Mouse (Mus musculus) thymus, adult 2 months (tissue): Measurements from ENCODE around the gene Tgfa. TPM values are rescaled to one million over a fixed set of nuclear protein-coding genes. Genes with fewer than 3 reads are reported as not detected.

ENCODE experiments used
- DNase-seq: peaks from one replicate; pipeline ENCODE4 v3.0.0; 2021
- H3K27ac ChIP-seq: fragments of 200-500 bp; 2 replicates; pipeline ENCODE4 v1.5.1; 2012; ENCODE audit warnings: low read length, control low read depth; ENCODE audit not compliant: control insufficient read depth, insufficient read depth
- H3K27me3 ChIP-seq: fragments of 200-500 bp; 2 replicates; pipeline ENCODE4 v1.6.1; 2012; ENCODE audit warnings: mild to moderate bottlenecking, low read length, moderate library complexity, mixed read lengths; ENCODE audit not compliant: control insufficient read depth, insufficient read depth
- H3K36me3 ChIP-seq: fragments of 200-500 bp; 2 replicates; pipeline ENCODE4 v1.6.1; 2012; ENCODE audit warnings: mild to moderate bottlenecking, low read length, moderate library complexity; ENCODE audit not compliant: control insufficient read depth, insufficient read depth
- H3K4me1 ChIP-seq: fragments of 200-500 bp; replicated peaks from 2 replicates; pipeline ENCODE4 v1.6.1; 2012; ENCODE audit warnings: low read length; ENCODE audit not compliant: control insufficient read depth, insufficient read depth
- H3K4me3 ChIP-seq: fragments of 200-500 bp; 2 replicates; pipeline ENCODE4 v1.5.1; 2012; ENCODE audit warnings: mild to moderate bottlenecking, low read length, control low read depth, moderate library complexity; ENCODE audit not compliant: control insufficient read depth, insufficient read depth
- CTCF ChIP-seq: fragments of 200-500 bp; IDR thresholded peaks from 2 replicates; pipeline ENCODE4 v1.5.1; 2012; ENCODE audit warnings: mild to moderate bottlenecking, control low read depth, low read length, moderate library complexity, borderline replicate concordance; ENCODE audit not compliant: control insufficient read depth, poor library complexity, insufficient read depth; ENCODE audit errors: extremely low read depth
- POLR2A ChIP-seq: fragments of 200-500 bp; IDR thresholded peaks from 2 replicates; pipeline ENCODE4 v1.6.1; 2012; ENCODE audit warnings: mild to moderate bottlenecking, low read length, control low read depth, moderate library complexity; ENCODE audit not compliant: control insufficient read depth, poor library complexity, insufficient read depth; ENCODE audit errors: extremely low read depth
- WGBS: fragments of 180-500 bp; shearing (Covaris S2); methylation state at CpG from one replicate; pipeline ENCODE4 v1.1.7; 2018; 5-methylcytosine and 5-hydroxymethylcytosine counted together
- polyA plus RNA-seq: library from polyadenylated mRNA; depleted of rRNA; stranded (reverse); fragments of >200 nt; gene quantifications from 2 replicates; pipeline ENCODE4 v1.2.3, GENCODE M21; 2012; rRNA removed

Gene Tgfa
- polyA plus RNA-seq = 0.84 and 2.1 TPM in 2 replicates

- H3K4me3 ChIP-seq = peak within 1 kb of the TSS; percentile 34
- peaks cover 12% of the 10 kb centered on the region for H3K27me3 ChIP-seq
- TF ChIP-seq POLR2A = no peak
- 0 out of 2 replicates have a peak, but pooled peaks have one; percentile 1 for TF ChIP-seq CTCF
- no peak within 1 kb of the TSS for H3K27ac ChIP-seq
- H3K36me3 ChIP-seq = no peaks in the 10 kb centered on the region
- WGBS = 1% methylated on average over 93 of the region's 97 CpGs
- peak; percentile 9 for DNase-seq
- H3K4me1 ChIP-seq = peaks cover 7% of the 10 kb centered on the region; the same call in 1 of the 2 replicates
Observed at GRCm38 (mm10) chr6:86194941-86195932, at the start of gene Tgfa. Gene Tgfa (plus strand): TSS chr6:86195223.

- no peak for DNase-seq
- TF ChIP-seq POLR2A (no peak), CTCF (no peak)
- 54% methylated on average over 4 of the region's 4 CpGs for WGBS
Observed at GRCm38 (mm10) chr6:86148518-86148917, 46.5 kb upstream of the Tgfa start.

GRCm38 (mm10) chr6:86149001-86149400 lies 46.0 kb upstream of the Tgfa start:
- no peak for DNase-seq
- WGBS = 56% methylated on average over 4 of the region's 4 CpGs
- no peaks in the 10 kb centered on the region for H3K4me1 ChIP-seq
- TF ChIP-seq POLR2A (no peak), CTCF (no peak)
- no peaks in the 10 kb centered on the region for H3K27me3 ChIP-seq
- H3K4me3 ChIP-seq = no peak overlapping the region
- H3K36me3 ChIP-seq = no peaks in the 10 kb centered on the region
- H3K27ac ChIP-seq = no peak overlapping the region

More at GRCm38 (mm10) chr6:86148518-86148917, 46.5 kb upstream of the Tgfa start:
- H3K27me3 ChIP-seq = no peaks in the 10 kb centered on the region
- H3K27ac ChIP-seq = no peak overlapping the region
- no peaks in the 10 kb centered on the region for H3K4me1 ChIP-seq
- no peaks in the 10 kb centered on the region for H3K36me3 ChIP-seq
- H3K4me3 ChIP-seq = no peak overlapping the region

GRCm38 (mm10) chr6:86152676-86153075 lies 42.3 kb upstream of the Tgfa start:
- TF ChIP-seq CTCF = no peak
- no peak for TF ChIP-seq POLR2A

GRCm38 (mm10) chr6:86153436-86153990 lies 41.5 kb upstream of the Tgfa start:
- H3K36me3 ChIP-seq = no peaks in the 10 kb centered on the region
- no peak overlapping the region for H3K27ac ChIP-seq
- H3K27me3 ChIP-seq = no peaks in the 10 kb centered on the region
- no peak overlapping the region for H3K4me3 ChIP-seq
- no peak for DNase-seq
- TF ChIP-seq CTCF = no peak
- no peak for TF ChIP-seq POLR2A
- no peaks in the 10 kb centered on the region for H3K4me1 ChIP-seq
- 90% methylated on average over 8 of the region's 8 CpGs for WGBS

More at GRCm38 (mm10) chr6:86152676-86153075, 42.3 kb upstream of the Tgfa start:
- no peak overlapping the region for H3K4me3 ChIP-seq
- no peak for DNase-seq
- no peaks in the 10 kb centered on the region for H3K36me3 ChIP-seq
- 88% methylated on average over 7 of the region's 7 CpGs for WGBS
- no peaks in the 10 kb centered on the region for H3K4me1 ChIP-seq
- H3K27me3 ChIP-seq = no peaks in the 10 kb centered on the region
- no peak overlapping the region for H3K27ac ChIP-seq

- H3K27me3 ChIP-seq = no peaks in the 10 kb centered on the region
- DNase-seq = no peak
- no peak overlapping the region for H3K4me3 ChIP-seq
- no peaks in the 10 kb centered on the region for H3K36me3 ChIP-seq
- no peak overlapping the region for H3K27ac ChIP-seq
- no peak for TF ChIP-seq POLR2A
- TF ChIP-seq CTCF = no peak
- no peaks in the 10 kb centered on the region for H3K4me1 ChIP-seq
- 81% methylated on average over 5 of the region's 5 CpGs for WGBS
Observed at GRCm38 (mm10) chr6:86154006-86154405, 41.0 kb upstream of the Tgfa start.

GRCm38 (mm10) chr6:86154481-86154880 lies 40.5 kb upstream of the Tgfa start:
- TF ChIP-seq CTCF (no peak), POLR2A (no peak)
- no peaks in the 10 kb centered on the region for H3K4me1 ChIP-seq
- no peak for DNase-seq
- H3K27me3 ChIP-seq = no peaks in the 10 kb centered on the region
- H3K36me3 ChIP-seq = no peaks in the 10 kb centered on the region
- no peak overlapping the region for H3K4me3 ChIP-seq
- 77% methylated on average over 2 of the region's 2 CpGs for WGBS
- no peak overlapping the region for H3K27ac ChIP-seq
